In genomic region chr1:127214585-127215232, GRCm38 (mm10) we compare ENCODE assay signal across 29 mouse cellular contexts. TPM values are rescaled to one million over a fixed set of nuclear protein-coding genes. Genes with fewer than 3 reads are reported as not detected.
A peak's percentile ranks its signal among the peaks of the same experiment; 100 is the strongest.
DNase-seq lines count a peak whose midpoint lies in the region; ATAC-seq lines count a peak whose summit lies in the region.
"Had no signal": no experiment of that assay in that cellular context is flagged by ENCODE, and none has a peak within 500 bp of the region (broad histone marks: within the 10 kb centered on the region; RNA-seq: fewer than 3 reads in every experiment).

No protein-coding gene starts in this region.

- no peak overlapping the region for H3K4me3 ChIP-seq in intestine, embryonic 16.5 days (ENCODE audit: low read length)
- no peak overlapping the region for H3K4me3 ChIP-seq in hindbrain, embryonic 13.5 days
- H3K4me3 ChIP-seq: embryonic facial prominence, embryonic 13.5 days; heart, adult 2 months; heart, embryonic 13.5 days; hindbrain, embryonic 10.5 days; limb, embryonic 13.5 days; lung, embryonic 15.5 days; neural tube, embryonic 12.5 days had no signal

- peak; percentile 79 for ATAC-seq in activated CD4-positive, CD25-positive, alpha-beta regulatory T cell, adult 4 months
- peak; percentile 87 for ATAC-seq in intestine, embryonic 16.5 days
- no peak for ATAC-seq in hindbrain, embryonic 13.5 days (ENCODE audit: low FRiP score)
- ATAC-seq: forebrain, postnatal 0 days; hindbrain, embryonic 16.5 days; midbrain, embryonic 16.5 days had no signal

- H3K9me3 ChIP-seq in intestine, embryonic 16.5 days (ENCODE audit: control insufficient read depth, low read length) = no peaks in the 10 kb centered on the region
- no peaks in the 10 kb centered on the region for H3K9me3 ChIP-seq in hindbrain, embryonic 13.5 days
- H3K9me3 ChIP-seq: embryonic facial prominence, embryonic 13.5 days; heart, embryonic 13.5 days; hindbrain, embryonic 10.5 days; limb, embryonic 13.5 days; lung, embryonic 15.5 days; neural tube, embryonic 12.5 days had no signal

- H3K4me2 ChIP-seq in intestine, embryonic 16.5 days (ENCODE audit: low read depth, low read length) = peak overlapping the region; percentile 28
- H3K4me2 ChIP-seq in hindbrain, embryonic 13.5 days = no peak overlapping the region
- H3K4me2 ChIP-seq: embryonic facial prominence, embryonic 13.5 days; heart, embryonic 13.5 days; limb, embryonic 13.5 days; liver, embryonic 11.5 days; lung, embryonic 15.5 days; midbrain, embryonic 11.5 days; neural tube, embryonic 12.5 days had no signal

- no peaks in the 10 kb centered on the region for H3K27me3 ChIP-seq in intestine, embryonic 16.5 days (replicated peaks; ENCODE audit: control insufficient read depth, insufficient read depth, low read length)
- H3K27me3 ChIP-seq in hindbrain, embryonic 13.5 days = no peaks in the 10 kb centered on the region
- H3K27me3 ChIP-seq: CH12.LX; embryonic facial prominence, embryonic 13.5 days; heart, embryonic 13.5 days; limb, embryonic 13.5 days; lung, embryonic 15.5 days; neural tube, embryonic 12.5 days had no signal

- 58% methylated on average over 8 of the region's 8 CpGs for WGBS in intestine, embryonic 16.5 days
- 96% methylated on average over 8 of the region's 8 CpGs for WGBS in hindbrain, embryonic 13.5 days

- peaks cover 48% of the 10 kb centered on the region for H3K4me1 ChIP-seq in intestine, embryonic 16.5 days (ENCODE audit: control insufficient read depth, insufficient read depth, low read length)
- H3K4me1 ChIP-seq in hindbrain, embryonic 13.5 days (replicated peaks) = peaks cover 47% of the 10 kb centered on the region
- H3K4me1 ChIP-seq: lung, embryonic 15.5 days had no signal

- H3K27ac ChIP-seq in intestine, embryonic 16.5 days (ENCODE audit: low read length) = peak overlapping the region; percentile 87
- H3K27ac ChIP-seq in hindbrain, embryonic 13.5 days = no peak overlapping the region
- H3K27ac ChIP-seq: embryonic facial prominence, embryonic 13.5 days; heart, adult 2 months; heart, embryonic 13.5 days; hindbrain, embryonic 10.5 days; limb, embryonic 13.5 days; lung, embryonic 15.5 days; neural tube, embryonic 12.5 days had no signal

- H3K9ac ChIP-seq in intestine, embryonic 16.5 days (ENCODE audit: low read depth, low read length) = no peak overlapping the region
- no peak overlapping the region for H3K9ac ChIP-seq in hindbrain, embryonic 13.5 days
- H3K9ac ChIP-seq: embryonic facial prominence, embryonic 13.5 days; forebrain, postnatal 0 days; heart, embryonic 13.5 days; limb, embryonic 13.5 days; lung, embryonic 15.5 days; neural tube, embryonic 12.5 days had no signal

- peak; percentile 84 for DNase-seq in thymus, postnatal 0 days (ENCODE audit: low spot score)
- no peak for DNase-seq in thymus, postnatal 25 days
- peak; percentile 45 for DNase-seq in thymus, postnatal 4 days
- DNase-seq in left cerebral cortex, adult 18-20 months (ENCODE audit: low spot score in 2 of 2) = no peak
- no peak for DNase-seq in adrenal gland, postnatal 10 days
- DNase-seq: adrenal gland, postnatal 25 days; cerebellum, adult 11-12 months; cerebellum, postnatal 10 days; forebrain, postnatal 0 days; heart, adult 2 months; heart, postnatal 14 days; kidney, adult 2 months; kidney, postnatal 4 days; lung, postnatal 36 days; right cerebral cortex, adult 18-20 months had no signal

- no peaks in the 10 kb centered on the region for H3K36me3 ChIP-seq in intestine, embryonic 16.5 days (ENCODE audit: control insufficient read depth, insufficient read depth, low read length)
- no peaks in the 10 kb centered on the region for H3K36me3 ChIP-seq in hindbrain, embryonic 13.5 days
- H3K36me3 ChIP-seq: embryonic facial prominence, embryonic 13.5 days; heart, embryonic 13.5 days; hindbrain, embryonic 10.5 days; limb, embryonic 13.5 days; lung, embryonic 15.5 days; neural tube, embryonic 12.5 days had no signal

RNA-seq across cellular contexts. Expression of gene Mgat5, which starts 9.9 kb away (rescaled TPM):
- 6.5 and 9.9 TPM in 2 replicates for polyA plus RNA-seq in thymus, postnatal 0 days (2015; fragmentation: Nextera tagmentation; extraction: Ambion mirVana)
- 10 to 100 TPM; 13.8 to 15.5 TPM for polyA plus RNA-seq in activated CD4-positive, CD25-positive, alpha-beta regulatory T cell, adult 4 months (2017; shearing (Covaris generic))
- 5.9 and 6.0 TPM in 2 replicates for polyA plus RNA-seq in intestine, embryonic 16.5 days (2015; fragmentation: Nextera tagmentation; extraction: Ambion mirVana)
- polyA plus RNA-seq in hindbrain, embryonic 13.5 days (2015; fragmentation: Nextera tagmentation; extraction: Ambion mirVana) = 14.0 and 14.3 TPM in 2 replicates
- total RNA-seq in left cerebral cortex, adult 18-20 months (2021) = 10 to 100 TPM; 70.4 to 74.1 TPM
- 10 to 100 TPM; 12.4 to 14.3 TPM for total RNA-seq in adrenal gland, postnatal 10 days (2021)

Comparison
In these comparisons a context has a peak if more than half of its experiments do, and no peak if none do; other contexts are left out.
1. DNase-seq: peak in thymus, postnatal 0 days (single experiment) and thymus, postnatal 4 days (single experiment); none in thymus, postnatal 25 days (single experiment), left cerebral cortex, adult 18-20 months (0 of 2) and adrenal gland, postnatal 10 days (single experiment).